22 mouse cellular contexts compared by ENCODE assay signal in the genomic region with DNA sequence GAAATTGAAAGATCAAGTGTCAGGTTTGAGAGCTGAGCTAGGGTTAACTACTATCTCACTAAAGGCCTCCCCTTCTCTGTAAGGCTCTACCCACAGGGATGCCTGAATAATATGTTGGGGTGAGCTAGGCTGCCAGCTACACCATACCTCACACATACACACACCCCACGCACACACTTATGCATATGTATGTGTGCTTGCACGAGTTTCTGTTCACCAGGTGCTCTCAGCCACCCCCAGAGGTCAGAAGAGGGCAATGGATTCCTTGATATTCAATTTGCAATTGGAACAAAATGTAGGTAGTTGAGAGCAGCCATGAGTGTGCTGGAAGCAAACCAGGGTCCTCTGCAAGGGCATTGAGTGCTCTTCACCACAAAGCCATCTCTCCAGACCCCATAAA. TPM values are rescaled to one million over a fixed set of nuclear protein-coding genes. Genes with fewer than 3 reads are reported as not detected.
DNase-seq lines count a peak whose midpoint lies in the region; ATAC-seq and TF ChIP-seq lines count a peak whose summit lies in the region.
"Had no signal": no experiment of that assay in that cellular context is flagged by ENCODE, and none has a peak within 500 bp of the region (broad histone marks: within the 10 kb centered on the region; RNA-seq: fewer than 3 reads in every experiment).

No protein-coding gene starts in this region.

- H3K27me3 ChIP-seq in forebrain, postnatal 0 days (ENCODE audit: insufficient read depth, low read length) = no peaks in the 10 kb centered on the region
- H3K27me3 ChIP-seq in forebrain, embryonic 16.5 days (replicated peaks; ENCODE audit: control insufficient read depth, insufficient read depth, low read length) = no peaks in the 10 kb centered on the region
- H3K27me3 ChIP-seq in heart, embryonic 10.5 days (ENCODE audit: insufficient read depth, poor library complexity, severe bottlenecking) = no peaks in the 10 kb centered on the region
- no peaks in the 10 kb centered on the region for H3K27me3 ChIP-seq in limb, embryonic 11.5 days (ENCODE audit: control insufficient read depth, insufficient read depth, low read length)
- no peaks in the 10 kb centered on the region for H3K27me3 ChIP-seq in limb, embryonic 10.5 days (ENCODE audit: low read depth, poor library complexity, severe bottlenecking)
- H3K27me3 ChIP-seq: embryonic facial prominence, embryonic 12.5 days; forebrain, embryonic 13.5 days; forebrain, embryonic 15.5 days had no signal

- H3K9me3 ChIP-seq in forebrain, postnatal 0 days (ENCODE audit: low read length) = no peaks in the 10 kb centered on the region
- no peaks in the 10 kb centered on the region for H3K9me3 ChIP-seq in forebrain, embryonic 16.5 days (ENCODE audit: control insufficient read depth, low read length)
- H3K9me3 ChIP-seq in heart, embryonic 10.5 days = no peaks in the 10 kb centered on the region
- H3K9me3 ChIP-seq in limb, embryonic 11.5 days (ENCODE audit: control insufficient read depth, low read length) = no peaks in the 10 kb centered on the region
- H3K9me3 ChIP-seq in limb, embryonic 10.5 days (replicated peaks) = no peaks in the 10 kb centered on the region
- H3K9me3 ChIP-seq: embryonic facial prominence, embryonic 10.5 days; forebrain, embryonic 13.5 days; forebrain, embryonic 15.5 days had no signal

- DNase-seq in forebrain, postnatal 0 days = no peak
- DNase-seq in heart, adult 11 months = peak; percentile 61
- no peak for DNase-seq in heart, embryonic 10.5 days (ENCODE audit: low spot score)
- peak; percentile 19 for DNase-seq in limb, embryonic 11.5 days (ENCODE audit: low spot score)
- DNase-seq in limb, embryonic 10.5 days (ENCODE audit: low spot score) = no peak
- no peak for DNase-seq in spleen, postnatal 36 days (ENCODE audit: low spot score in 2 of 2)
- DNase-seq: adrenal gland, adult 2 months; adrenal gland, postnatal 10 days; adrenal gland, postnatal 25 days; B cell, adult 2 months; cerebellum, adult 11-12 months; cerebellum, adult 2 months; cerebellum, adult 9-10 months; cerebellum, postnatal 10 days; cerebellum, postnatal 25 days had no signal

- no peak overlapping the region for H3K27ac ChIP-seq in forebrain, postnatal 0 days (ENCODE audit: low read depth, low read length)
- no peak overlapping the region for H3K27ac ChIP-seq in forebrain, embryonic 16.5 days (ENCODE audit: low read length)
- H3K27ac ChIP-seq in heart, embryonic 10.5 days = no peak overlapping the region
- H3K27ac ChIP-seq in limb, embryonic 11.5 days (replicated peaks; ENCODE audit: low read depth, low read length) = no peak overlapping the region
- H3K27ac ChIP-seq in limb, embryonic 10.5 days = no peak overlapping the region
- H3K27ac ChIP-seq: embryonic facial prominence, embryonic 10.5 days; embryonic facial prominence, embryonic 12.5 days; forebrain, embryonic 13.5 days; forebrain, embryonic 15.5 days had no signal

- H3K4me1 ChIP-seq in forebrain, postnatal 0 days (ENCODE audit: insufficient read depth) = no peaks in the 10 kb centered on the region
- no peaks in the 10 kb centered on the region for H3K4me1 ChIP-seq in forebrain, embryonic 16.5 days (replicated peaks; ENCODE audit: control insufficient read depth, insufficient read depth, low read length)
- H3K4me1 ChIP-seq in heart, embryonic 10.5 days = peaks cover 3% of the 10 kb centered on the region
- peaks cover 3% of the 10 kb centered on the region; the same call in 1 of the 2 replicates for H3K4me1 ChIP-seq in limb, embryonic 11.5 days (ENCODE audit: control insufficient read depth, insufficient read depth, low read length)
- H3K4me1 ChIP-seq in limb, embryonic 10.5 days = peaks cover 18% of the 10 kb centered on the region
- H3K4me1 ChIP-seq: embryonic facial prominence, embryonic 12.5 days; forebrain, embryonic 13.5 days; forebrain, embryonic 15.5 days had no signal

- no peak overlapping the region for H3K4me3 ChIP-seq in forebrain, postnatal 0 days (ENCODE audit: low read depth, low read length)
- no peak overlapping the region for H3K4me3 ChIP-seq in forebrain, embryonic 16.5 days (replicated peaks; ENCODE audit: low read length)
- H3K4me3 ChIP-seq in heart, embryonic 10.5 days = no peak overlapping the region
- no peak overlapping the region for H3K4me3 ChIP-seq in limb, embryonic 11.5 days (ENCODE audit: low read depth, low read length)
- H3K4me3 ChIP-seq in limb, embryonic 10.5 days = no peak overlapping the region
- H3K4me3 ChIP-seq: embryonic facial prominence, embryonic 10.5 days; embryonic facial prominence, embryonic 12.5 days; forebrain, embryonic 13.5 days; forebrain, embryonic 15.5 days had no signal

- H3K4me2 ChIP-seq in forebrain, postnatal 0 days (ENCODE audit: low read depth) = no peak overlapping the region
- no peak overlapping the region for H3K4me2 ChIP-seq in forebrain, embryonic 16.5 days (ENCODE audit: low read length)
- H3K4me2 ChIP-seq in limb, embryonic 11.5 days (ENCODE audit: low read depth, severe bottlenecking) = no peak overlapping the region
- H3K4me2 ChIP-seq: embryonic facial prominence, embryonic 12.5 days; forebrain, embryonic 13.5 days; forebrain, embryonic 15.5 days had no signal

- H3K36me3 ChIP-seq in forebrain, postnatal 0 days (ENCODE audit: insufficient read depth) = peaks cover 6% of the 10 kb centered on the region
- peaks cover 5% of the 10 kb centered on the region; the same call in 1 of the 2 replicates for H3K36me3 ChIP-seq in forebrain, embryonic 16.5 days (ENCODE audit: control insufficient read depth, insufficient read depth)
- no peaks in the 10 kb centered on the region for H3K36me3 ChIP-seq in heart, embryonic 10.5 days
- no peaks in the 10 kb centered on the region for H3K36me3 ChIP-seq in limb, embryonic 11.5 days (ENCODE audit: control insufficient read depth, insufficient read depth, low read length)
- no peaks in the 10 kb centered on the region for H3K36me3 ChIP-seq in limb, embryonic 10.5 days
- H3K36me3 ChIP-seq: embryonic facial prominence, embryonic 10.5 days; embryonic facial prominence, embryonic 12.5 days had no signal

- H3K9ac ChIP-seq in forebrain, postnatal 0 days = no peak overlapping the region
- H3K9ac ChIP-seq in forebrain, embryonic 16.5 days (replicated peaks; ENCODE audit: low read depth, low read length) = no peak overlapping the region
- H3K9ac ChIP-seq in limb, embryonic 11.5 days (ENCODE audit: low read length) = no peak overlapping the region
- H3K9ac ChIP-seq: embryonic facial prominence, embryonic 12.5 days; forebrain, embryonic 13.5 days; forebrain, embryonic 15.5 days had no signal

- TF ChIP-seq CTCF in forebrain, postnatal 0 days (IDR thresholded peaks at IDR 0.05; ENCODE audit: low read depth) = no peak

- 68% methylated on average over 2 of the region's 2 CpGs for WGBS in forebrain, postnatal 0 days
- 58% methylated on average over 2 of the region's 2 CpGs for WGBS in forebrain, embryonic 16.5 days
- 59% methylated on average over 2 of the region's 2 CpGs for WGBS in heart, embryonic 10.5 days
- WGBS in limb, embryonic 11.5 days = 53% methylated on average over 2 of the region's 2 CpGs
- whole genome bisulfite sequencing in limb, embryonic 10.5 days = 57% methylated on average over 2 of the region's 2 CpGs

- ATAC-seq in forebrain, postnatal 0 days = peak; percentile 32; the same call in 1 of the 2 replicates
- ATAC-seq in forebrain, embryonic 16.5 days = no peak
- ATAC-seq in limb, embryonic 11.5 days (ENCODE audit: insufficient number of reproducible peaks, low FRiP score, low TSS enrichment, low read depth) = no peak
- ATAC-seq: CD4-positive, CD25-positive, alpha-beta regulatory T cell, adult 4 months; forebrain, embryonic 13.5 days; forebrain, embryonic 15.5 days had no signal

RNA-seq across cellular contexts. Expression of a gene that starts 20.6 kb away (rescaled TPM):
- total RNA-seq in forebrain, postnatal 0 days (2014; rRNA removed) = 2.8 and 4.4 TPM in 2 replicates
- 3.1 and 3.9 TPM in 2 replicates for polyA plus RNA-seq in forebrain, postnatal 0 days (2015; fragmentation: Nextera tagmentation; extraction: Ambion mirVana)
- 0.90 and 2.3 TPM in 2 replicates for polyA plus RNA-seq in forebrain, embryonic 16.5 days (2015; fragmentation: Nextera tagmentation; extraction: Ambion mirVana)
- polyA plus RNA-seq in heart, embryonic 10.5 days (2016; fragmentation: Nextera tagmentation; extraction: Ambion mirVana) = 8.1 and 9.2 TPM in 2 replicates
- polyA plus RNA-seq in limb, embryonic 11.5 days (2014; fragmentation: Nextera tagmentation; extraction: Ambion mirVana) = 3.8 and 4.5 TPM in 2 replicates
- 1.8 and 2.3 TPM in 2 replicates for polyA plus RNA-seq in limb, embryonic 10.5 days (2016; fragmentation: Nextera tagmentation; extraction: Ambion mirVana)
- total RNA-seq: MEL had no signal
- polyA plus RNA-seq: CD4-positive, CD25-positive, alpha-beta regulatory T cell, adult 4 months had no signal

Comparison
In these comparisons a context has a peak if more than half of its experiments do, and no peak if none do; other contexts are left out.
1. DNase-seq: peak in heart, adult 11 months (single experiment) and limb, embryonic 11.5 days (single experiment); none in forebrain, postnatal 0 days (single experiment), heart, embryonic 10.5 days (single experiment), limb, embryonic 10.5 days (single experiment) and spleen, postnatal 36 days (0 of 2).